27 mouse cellular contexts compared by ENCODE assay signal in the genomic region with DNA sequence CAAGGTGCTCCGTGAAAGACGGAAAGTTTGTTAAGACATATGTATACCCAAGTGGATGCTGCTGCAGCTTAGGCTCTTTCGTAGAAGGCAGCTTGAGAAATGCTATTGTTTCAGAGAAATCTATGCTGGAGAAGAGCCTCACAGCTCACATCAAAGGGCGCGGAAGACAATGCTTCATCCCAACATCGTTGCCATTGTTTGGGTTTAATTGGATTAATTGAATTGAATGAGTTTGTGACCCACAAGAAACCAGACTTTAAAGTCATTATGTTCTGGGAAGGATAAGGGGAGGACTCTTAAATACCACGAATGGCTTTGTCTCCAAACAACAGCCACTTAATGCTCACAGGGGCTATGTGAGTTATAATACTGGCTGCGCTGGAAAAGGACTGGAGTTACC. TPM values are rescaled to one million over a fixed set of nuclear protein-coding genes. Genes with fewer than 3 reads are reported as not detected.
A peak's percentile ranks its signal among the peaks of the same experiment; 100 is the strongest.
DNase-seq lines count a peak whose midpoint lies in the region; ATAC-seq and TF ChIP-seq lines count a peak whose summit lies in the region.
"Had no signal": no experiment of that assay in that cellular context is flagged by ENCODE, and none has a peak within 500 bp of the region (broad histone marks: within the 10 kb centered on the region; RNA-seq: fewer than 3 reads in every experiment).

No protein-coding gene starts in this region.

- TF ChIP-seq CTCF in kidney, adult 2 months (conservative IDR thresholded peaks at IDR 0.05; ENCODE audit: insufficient read depth, insufficient read length, low read depth, low read length), result no peak

- DNase-seq in kidney, adult 2 months, result no peak
- DNase-seq in kidney, postnatal 10 days, result no peak
- peak; percentile 15 for DNase-seq in midbrain, embryonic 14.5 days
- peak; percentile 73 for DNase-seq in retina, embryonic 14.5 days (ENCODE audit: low spot score)
- DNase-seq in cerebellum, adult 11 months, result no peak
- DNase-seq in testis, postnatal 10 days (ENCODE audit: low spot score), result no peak
- DNase-seq: adrenal gland, adult 8-10 months; adrenal gland, postnatal 14 days; adrenal gland, postnatal 36 days; cerebellum, adult 18-20 months; cerebellum, adult 8-10 months; cerebellum, adult 9-11 months; cerebellum, postnatal 14 days; cerebellum, postnatal 36 days; embryo, embryonic 11 days had no signal

- H3K4me3 ChIP-seq in kidney, adult 2 months (ENCODE audit: insufficient read depth, low read depth, low read length), result no peak overlapping the region
- H3K4me3 ChIP-seq in midbrain, embryonic 14.5 days (replicated peaks; ENCODE audit: low read depth, low read length), result no peak overlapping the region
- H3K4me3 ChIP-seq in midbrain, embryonic 16.5 days (ENCODE audit: low read depth, low read length), result no peak overlapping the region
- H3K4me3 ChIP-seq: embryonic facial prominence, embryonic 13.5 days; embryonic facial prominence, embryonic 15.5 days; erythroblast, embryonic 14.5 days; forebrain, embryonic 10.5 days; forebrain, embryonic 12.5 days had no signal

- H3K4me1 ChIP-seq in kidney, adult 2 months (ENCODE audit: control insufficient read depth, insufficient read depth, low read length), result peaks cover 18% of the 10 kb centered on the region; the same call in 1 of the 2 replicates
- H3K4me1 ChIP-seq in midbrain, embryonic 14.5 days (ENCODE audit: control insufficient read depth, insufficient read depth, low read length), result peaks cover 6% of the 10 kb centered on the region
- H3K4me1 ChIP-seq in midbrain, embryonic 16.5 days (ENCODE audit: control insufficient read depth, insufficient read depth, low read length), result peaks cover 2% of the 10 kb centered on the region; the same call in 1 of the 2 replicates

- 77% methylated on average over 8 of the region's 8 CpGs for WGBS in kidney, adult 2 months
- WGBS in midbrain, embryonic 14.5 days, result 14% methylated on average over 8 of the region's 8 CpGs
- 16% methylated on average over 8 of the region's 8 CpGs for WGBS in midbrain, embryonic 16.5 days

- no peaks in the 10 kb centered on the region for H3K27me3 ChIP-seq in kidney, adult 2 months (replicated peaks; ENCODE audit: control insufficient read depth, insufficient read depth, low read length)
- 0 out of 2 replicates have a peak, but pooled peaks cover 3% of the 10 kb centered on the region for H3K27me3 ChIP-seq in midbrain, embryonic 14.5 days (ENCODE audit: control insufficient read depth, insufficient read depth, low read length)
- no peaks in the 10 kb centered on the region for H3K27me3 ChIP-seq in midbrain, embryonic 16.5 days (ENCODE audit: control insufficient read depth, insufficient read depth, low read depth, low read length)
- H3K27me3 ChIP-seq: embryonic facial prominence, embryonic 13.5 days; embryonic facial prominence, embryonic 15.5 days; Patski had no signal

- H3K36me3 ChIP-seq in kidney, adult 2 months (ENCODE audit: control insufficient read depth, insufficient read depth, low read length), result no peaks in the 10 kb centered on the region; the same call in 1 of the 2 replicates
- H3K36me3 ChIP-seq in midbrain, embryonic 14.5 days (ENCODE audit: control insufficient read depth, insufficient read depth, low read length), result no peaks in the 10 kb centered on the region
- no peaks in the 10 kb centered on the region for H3K36me3 ChIP-seq in midbrain, embryonic 16.5 days (ENCODE audit: control insufficient read depth, insufficient read depth, low read length)
- H3K36me3 ChIP-seq: embryonic facial prominence, embryonic 13.5 days; forebrain, embryonic 12.5 days had no signal

- no peak for ATAC-seq in midbrain, embryonic 14.5 days (ENCODE audit: low FRiP score, low TSS enrichment)
- ATAC-seq in midbrain, embryonic 16.5 days, result no peak
- ATAC-seq: activated CD4-positive, CD25-positive, alpha-beta regulatory T cell, adult 4 months; forebrain, embryonic 14.5 days; forebrain, embryonic 16.5 days; Patski had no signal

- no peak for TF ChIP-seq POLR2A in kidney, adult 2 months (IDR thresholded peaks at IDR 0.05; ENCODE audit: low read depth, low read length)

- H3K27ac ChIP-seq in kidney, adult 2 months (ENCODE audit: insufficient read depth, low read depth, low read length), result 0 out of 2 replicates have a peak overlapping the region, but pooled peaks have one; percentile 29
- no peak overlapping the region for H3K27ac ChIP-seq in midbrain, embryonic 14.5 days (replicated peaks; ENCODE audit: low read depth, low read length)
- H3K27ac ChIP-seq in midbrain, embryonic 16.5 days (ENCODE audit: low read length), result no peak overlapping the region
- H3K27ac ChIP-seq: embryonic facial prominence, embryonic 13.5 days; embryonic facial prominence, embryonic 15.5 days; forebrain, embryonic 10.5 days; forebrain, embryonic 12.5 days had no signal

- H3K4me2 ChIP-seq in midbrain, embryonic 14.5 days (ENCODE audit: low read length), result no peak overlapping the region
- no peak overlapping the region for H3K4me2 ChIP-seq in midbrain, embryonic 16.5 days (ENCODE audit: low read length)
- H3K4me2 ChIP-seq: embryonic facial prominence, embryonic 13.5 days; embryonic facial prominence, embryonic 15.5 days; forebrain, embryonic 12.5 days had no signal

- no peaks in the 10 kb centered on the region for H3K9me3 ChIP-seq in midbrain, embryonic 14.5 days (ENCODE audit: control insufficient read depth, low read length)
- no peaks in the 10 kb centered on the region for H3K9me3 ChIP-seq in midbrain, embryonic 16.5 days (replicated peaks; ENCODE audit: control insufficient read depth, low read length, poor library complexity, severe bottlenecking)
- H3K9me3 ChIP-seq: embryonic facial prominence, embryonic 13.5 days; embryonic facial prominence, embryonic 15.5 days; forebrain, embryonic 10.5 days; forebrain, embryonic 12.5 days had no signal

- H3K9ac ChIP-seq in midbrain, embryonic 14.5 days (replicated peaks; ENCODE audit: low read length), result no peak overlapping the region
- H3K9ac ChIP-seq in midbrain, embryonic 16.5 days (ENCODE audit: low read depth, low read length), result no peak overlapping the region
- H3K9ac ChIP-seq: embryonic facial prominence, embryonic 13.5 days; embryonic facial prominence, embryonic 15.5 days; forebrain, embryonic 12.5 days had no signal

RNA-seq across cellular contexts. Expression of a gene that starts 1.4 kb away (rescaled TPM):
- 2.1 and 2.6 TPM in 2 replicates for polyA plus RNA-seq in kidney, adult 2 months (2012; rRNA removed)
- 0.37 and 0.46 TPM in 2 replicates for polyA plus RNA-seq in midbrain, embryonic 14.5 days (2014; fragmentation: Nextera tagmentation; extraction: Ambion mirVana)
- polyA plus RNA-seq in midbrain, embryonic 16.5 days (2015; fragmentation: Nextera tagmentation; extraction: Ambion mirVana), result 0.17 and 0.58 TPM in 2 replicates
- polyA plus RNA-seq: activated CD4-positive, CD25-positive, alpha-beta regulatory T cell, adult 4 months; C2C12; erythroblast, embryonic 14.5 days; forebrain, embryonic 14.5 days had no signal

RNA-seq across cellular contexts. Expression of a gene that starts 51.5 kb away (rescaled TPM):
- polyA plus RNA-seq in kidney, adult 2 months (2012; rRNA removed), result 0.01 TPM in 1 of 2 replicates, not detected in the other
- polyA plus RNA-seq in midbrain, embryonic 14.5 days (2014; fragmentation: Nextera tagmentation; extraction: Ambion mirVana), result 0.05 TPM in 1 of 2 replicates, not detected in the other
- not detected in 2 replicates for polyA plus RNA-seq in midbrain, embryonic 16.5 days (2015; fragmentation: Nextera tagmentation; extraction: Ambion mirVana)
- polyA plus RNA-seq: activated CD4-positive, CD25-positive, alpha-beta regulatory T cell, adult 4 months; C2C12; embryonic facial prominence, embryonic 11.5 days; embryonic facial prominence, embryonic 13.5 days; erythroblast, embryonic 14.5 days; forebrain, embryonic 12.5 days; forebrain, embryonic 14.5 days; forebrain, embryonic 16.5 days had no signal

Comparison
In these comparisons a context has a peak if more than half of its experiments do, and no peak if none do; other contexts are left out.
1. DNase-seq: peak in midbrain, embryonic 14.5 days (single experiment) and retina, embryonic 14.5 days (single experiment); none in kidney, adult 2 months (single experiment), kidney, postnatal 10 days (single experiment), cerebellum, adult 11 months (single experiment) and testis, postnatal 10 days (single experiment).